Mouse (Mus musculus): ENCODE data around the gene 4930518I15Rik.

- no peak for TF ChIP-seq CTCF (IDR thresholded peaks at IDR 0.05; ENCODE audit: low read depth)
- no peak for TF ChIP-seq EP300 (IDR thresholded peaks at IDR 0.05; ENCODE audit: low read depth)
These were observed 43.6 kb upstream of the 4930518I15Rik start for GRCm38 (mm10) chr2:156901344-156901743.
